Mouse (Mus musculus) erythroblast, embryonic 14.5 days (primary cell): ENCODE measurements around the gene Cacna1f.

ENCODE experiments used
- GATA1 ChIP-seq: IDR thresholded peaks from 2 replicates; pipeline ENCODE4 v1.6.1; 2012; ENCODE audit warnings: low read length, inconsistent platforms, mixed read lengths
- TAL1 ChIP-seq: IDR thresholded peaks from 3 replicates; pipeline ENCODE4 v1.6.1; 2012; ENCODE audit warnings: low read length, inconsistent platforms, mixed read lengths

DNA sequence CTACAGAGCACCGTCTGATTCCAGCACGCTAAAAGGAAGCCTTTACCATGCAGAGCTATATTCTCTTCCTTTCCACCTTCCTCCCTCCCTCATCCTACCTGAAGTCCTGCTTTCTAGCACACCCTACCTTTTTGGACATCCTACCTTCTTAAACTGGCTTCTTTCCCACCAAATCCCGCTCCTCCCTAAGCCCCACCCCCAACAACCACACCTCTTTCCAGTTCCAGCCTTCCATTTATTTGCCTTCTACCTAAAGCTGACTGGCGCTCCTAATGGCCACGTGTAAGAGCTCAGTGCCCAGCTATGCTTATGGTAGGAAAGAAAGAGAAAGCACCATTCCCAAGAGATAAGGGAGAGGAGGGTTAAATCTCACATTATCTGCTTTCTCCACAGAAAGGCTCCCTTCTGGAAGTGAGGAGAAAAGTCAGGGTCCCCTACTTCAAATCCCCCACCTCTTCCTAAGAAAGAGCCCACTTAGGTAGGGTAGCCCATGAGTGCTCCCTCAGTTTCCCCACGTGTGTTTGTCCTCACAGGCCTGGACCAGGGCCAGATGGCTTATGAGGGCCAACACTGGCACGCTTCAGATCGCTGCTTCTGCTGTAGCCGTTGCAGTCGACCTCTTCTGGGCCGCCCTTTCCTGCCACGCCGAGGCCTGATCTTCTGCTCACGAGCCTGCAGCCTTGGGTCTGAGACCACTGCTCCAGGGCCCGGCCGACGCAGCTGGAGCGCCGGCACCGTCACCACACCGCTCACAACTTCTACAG is 59.0 kb downstream of the Cacna1f start:
- TF ChIP-seq GATA1 = no peak
- TF ChIP-seq TAL1 = no peak
